Mouse (Mus musculus): ENCODE data around the gene Akr7a5.

Akr7a5 gene

GRCm38 (mm10) chr4:139360761-139361548 lies 50.4 kb downstream of the Akr7a5 start:
- DNase-seq: no peak

- no peak for DNase-seq
These were observed 56.8 kb downstream of the Akr7a5 start for GRCm38 (mm10) chr4:139367336-139367735.

Measured in right cerebral cortex, postnatal 25 days (tissue).